Mouse (Mus musculus): ENCODE results near the gene Eva1a. TPM values are rescaled to one million over a fixed set of nuclear protein-coding genes. Genes with fewer than 3 reads are reported as not detected.

Gene Eva1a
- total RNA-seq, 2 experiments from 2014 or later = 2.3 to 2.9 TPM

GRCm38 (mm10) chr6:82117871-82118270, 77.0 kb downstream of the Eva1a start:
- intact Hi-C loops (cut with DNase I) = no loop called here

GRCm38 (mm10) chr6:82119322-82120162, 78.7 kb downstream of the Eva1a start:
- DNase-seq = peak; percentile 42
- intact Hi-C loops (cut with DNase I) = loop anchor here (2.0 to 10.0 kb wide), 2 partner anchors 143 to 585 kb away; partner anchors contain the start of gene Pole4

More at GRCm38 (mm10) chr6:82117871-82118270, 77.0 kb downstream of the Eva1a start:
- DNase-seq = no peak

GRCm38 (mm10) chr6:82125134-82125533, 84.3 kb downstream of the Eva1a start:
- intact Hi-C loops (cut with DNase I) = loop anchor here (10.0 kb wide), 1 partner anchor 580 kb away; the partner anchor contains the start of gene Pole4
- DNase-seq = no peak

- intact Hi-C loops (cut with DNase I) = loop anchor here (10.0 kb wide), 1 partner anchor 577 kb away; the partner anchor contains the start of gene Pole4
- DNase-seq = no peak
Observed at GRCm38 (mm10) chr6:82127827-82128226, 87.0 kb downstream of the Eva1a start.

- DNase-seq = no peak
- intact Hi-C loops (cut with DNase I) = loop anchor here (10.0 kb wide), 1 partner anchor 575 kb away; the partner anchor contains the start of gene Pole4
Observed at GRCm38 (mm10) chr6:82129630-82130217, 88.9 kb downstream of the Eva1a start.

- intact Hi-C loops (cut with DNase I) = no loop called here
- no peak for DNase-seq
Observed at GRCm38 (mm10) chr6:82132876-82133591, 92.2 kb downstream of the Eva1a start.

GRCm38 (mm10) chr6:82133592-82133978, 92.7 kb downstream of the Eva1a start:
- intact Hi-C loops (cut with DNase I) = no loop called here
- DNase-seq = no peak

GRCm38 (mm10) chr6:82135959-82136712, 95.3 kb downstream of the Eva1a start:
- no peak for DNase-seq
- intact Hi-C loops (cut with DNase I) = no loop called here

Other genes with a start within 250 kb of the Eva1a start
- 10 to 100 TPM; 17.4 to 19.4 TPM for gene Gcfc2, start 117.4 kb upstream of the Eva1a start, total RNA-seq (2021)
- gene Mrpl19, start 75.1 kb upstream of the Eva1a start, total RNA-seq (2021) = 10 to 100 TPM; 38.0 to 38.6 TPM